Mouse (Mus musculus): ENCODE data around the gene Get4.
A peak's percentile ranks its signal among the peaks of the same experiment; 100 is the strongest.

The Get4 gene

GRCm38 (mm10) chr5:139317751-139318504, 65.8 kb downstream of the Get4 start:
- peak in 1 of 2 experiments; percentile 50 for DNase-seq (ENCODE audit: low spot score in 2 of 2)
